Mouse (Mus musculus) CD4-positive, CD25-positive, alpha-beta regulatory T cell, adult 4 months (primary cell): ENCODE data around the gene Prpf4b. TPM values are rescaled to one million over a fixed set of nuclear protein-coding genes. Genes with fewer than 3 reads are reported as not detected.
"Not testable (repeated sequence)": the region's sequence is repeated elsewhere in the genome, so short reads cannot be mapped to it uniquely, and the experiment has no call there.

Source experiments
- ATAC-seq: one replicate; pipeline ENCODE4 v1.8.0; 2017
- polyA plus RNA-seq, 2 experiments: library from polyadenylated mRNA; unstranded; fragments of 100-300 nt; shearing (Covaris generic); gene quantifications; one replicate each; pipeline ENCODE4 v1.2.1; 2017

Gene Prpf4b
- polyA plus RNA-seq, 2 experiments from 2014 or later = 84.7 to 111 TPM

GRCm38 (mm10) chr13:34942370-34942769 is 67.3 kb downstream of the Prpf4b start:
- no peak for ATAC-seq

- ATAC-seq = not testable (repeated sequence)
Measured at GRCm38 (mm10) chr13:34951437-34951836, 76.3 kb downstream of the Prpf4b start.

Other genes starting within 250 kb of the Prpf4b start
- gene Pxdc1, start 221.8 kb upstream of the Prpf4b start, polyA plus RNA-seq = under 1 TPM in 1 of 2 experiments, not detected in 1; 0.33 TPM
- not detected for gene Fam50b, start 140.5 kb upstream of the Prpf4b start, polyA plus RNA-seq
- gene Fam217a, start 49.0 kb downstream of the Prpf4b start, polyA plus RNA-seq = under 1 TPM in 1 of 2 experiments, not detected in 1; 0.56 TPM
- gene 4933417A18Rik, start 49.1 kb downstream of the Prpf4b start, polyA plus RNA-seq = not detected
- under 1 TPM in 1 of 2 experiments, not detected in 1; 0.35 TPM for gene Eci3, start 88.5 kb downstream of the Prpf4b start, polyA plus RNA-seq
- 10 to 100 TPM; 81.0 to 95.7 TPM for gene Eci2, start 151.8 kb downstream of the Prpf4b start, polyA plus RNA-seq